Mouse (Mus musculus) midbrain, embryonic 14.5 days (tissue): ENCODE measurements around the gene Slc52a3. TPM values are rescaled to one million over a fixed set of nuclear protein-coding genes. Genes with fewer than 3 reads are reported as not detected.

ENCODE experiments used
- ATAC-seq: fragments of 200-750 bp; cut with Nextera tagmentation; 2 replicates; pipeline ENCODE4 v1.8.0; 2017; ENCODE audit warnings: moderate number of reproducible peaks, moderate library complexity; ENCODE audit not compliant: low FRiP score, low TSS enrichment
- DNase-seq: peaks from one replicate; pipeline ENCODE4 v3.0.0-alpha.2; 2015
- H3K27ac ChIP-seq: fragments of 300-500 bp; sonication (generic); replicated peaks from 2 replicates; pipeline ENCODE4 v1.5.1; 2014; ENCODE audit warnings: mild to moderate bottlenecking, low read depth, low read length, moderate library complexity
- H3K27me3 ChIP-seq: fragments of 300-500 bp; sonication (generic); 2 replicates; pipeline ENCODE4 v1.6.1; 2014; ENCODE audit warnings: low read length, control low read depth, mixed read lengths; ENCODE audit not compliant: control insufficient read depth, insufficient read depth
- H3K36me3 ChIP-seq: fragments of 300-500 bp; sonication (generic); 2 replicates; pipeline ENCODE4 v1.6.1; 2014; ENCODE audit warnings: low read length, control low read depth; ENCODE audit not compliant: control insufficient read depth, insufficient read depth
- H3K4me1 ChIP-seq: fragments of 300-500 bp; sonication (generic); 2 replicates; pipeline ENCODE4 v1.6.1; 2014; ENCODE audit warnings: mild to moderate bottlenecking, antibody characterized with exemption, low read length, control low read depth; ENCODE audit not compliant: control insufficient read depth, insufficient read depth
- H3K4me2 ChIP-seq: fragments of 300-500 bp; sonication (generic); 2 replicates; pipeline ENCODE4 v1.6.1; 2014; ENCODE audit warnings: mild to moderate bottlenecking, low read length, moderate library complexity
- H3K4me3 ChIP-seq: fragments of 300-500 bp; sonication (generic); replicated peaks from 2 replicates; pipeline ENCODE4 v1.5.1; 2014; ENCODE audit warnings: low read depth, low read length
- H3K9ac ChIP-seq: fragments of 300-500 bp; sonication (generic); replicated peaks from 2 replicates; pipeline ENCODE4 v1.6.1; 2014; ENCODE audit warnings: mild to moderate bottlenecking, low read length, moderate library complexity
- H3K9me3 ChIP-seq: fragments of 300-500 bp; sonication (generic); 2 replicates; pipeline ENCODE4 v1.6.1; 2016; ENCODE audit warnings: low read length, control low read depth, mixed read lengths; ENCODE audit not compliant: control insufficient read depth
- WGBS: fragments of 180-500 bp; shearing (Covaris S2); extraction: QIAGEN DNeasy Blood & Tissue Kit; methylation state at CpG from one replicate; pipeline ENCODE4 v1.1.7; 2014; 5-methylcytosine and 5-hydroxymethylcytosine counted together
- microRNA counts: library from miRNA; unstranded; fragments of <30 nt; microRNA quantifications from one replicate; lab custom pipeline; 2016
- microRNA-seq: library from miRNA; unstranded; fragments of <30 nt; microRNA quantifications from one replicate; pipeline ENCODE4, GENCODE M21; 2016
- polyA plus RNA-seq: library from polyadenylated mRNA; unstranded; fragments of >200 nt; fragmentation: Nextera tagmentation; extraction: Ambion mirVana; gene quantifications from 2 replicates; pipeline ENCODE4 v1.2.1, GENCODE M21; 2014

Gene Slc52a3
- polyA plus RNA-seq, 1 experiment from 2014 or later: 0.74 TPM

DNA sequence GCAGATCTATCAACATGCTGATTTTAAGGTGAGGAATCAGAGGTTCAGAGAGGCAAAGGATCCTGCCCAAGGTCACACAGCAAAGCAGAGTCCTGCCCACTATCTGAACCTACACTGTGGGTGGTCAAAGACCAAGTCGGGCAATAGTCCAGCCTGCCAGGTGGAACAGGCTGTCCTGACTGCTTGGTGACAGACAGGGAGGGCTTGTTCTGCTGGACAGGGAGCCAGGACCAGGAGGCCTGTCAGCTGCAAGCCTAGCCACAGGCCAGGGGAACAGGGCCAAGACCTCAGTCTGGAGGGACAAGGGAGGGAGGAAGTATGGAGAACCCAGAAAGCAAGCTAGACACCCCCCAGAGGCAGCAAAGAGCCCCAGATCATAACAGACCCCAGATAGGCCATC lies 59.1 kb downstream of the Slc52a3 start:
- Histone ChIP-seq H3K27ac (no peak overlapping the region), H3K9ac (no peak overlapping the region), H3K4me3 (no peak overlapping the region), H3K9me3 (no peaks in the 10 kb centered on the region), H3K4me1 (peaks cover 36% of the 10 kb centered on the region), H3K4me2 (no peak overlapping the region), H3K36me3 (no peaks in the 10 kb centered on the region), H3K27me3 (0 out of 2 replicates have a peak, but pooled peaks cover 5% of the 10 kb centered on the region)
- DNase-seq (no peak), ATAC-seq (no peak)
- WGBS: 74% methylated on average over 1 of the region's 1 CpGs

DNA sequence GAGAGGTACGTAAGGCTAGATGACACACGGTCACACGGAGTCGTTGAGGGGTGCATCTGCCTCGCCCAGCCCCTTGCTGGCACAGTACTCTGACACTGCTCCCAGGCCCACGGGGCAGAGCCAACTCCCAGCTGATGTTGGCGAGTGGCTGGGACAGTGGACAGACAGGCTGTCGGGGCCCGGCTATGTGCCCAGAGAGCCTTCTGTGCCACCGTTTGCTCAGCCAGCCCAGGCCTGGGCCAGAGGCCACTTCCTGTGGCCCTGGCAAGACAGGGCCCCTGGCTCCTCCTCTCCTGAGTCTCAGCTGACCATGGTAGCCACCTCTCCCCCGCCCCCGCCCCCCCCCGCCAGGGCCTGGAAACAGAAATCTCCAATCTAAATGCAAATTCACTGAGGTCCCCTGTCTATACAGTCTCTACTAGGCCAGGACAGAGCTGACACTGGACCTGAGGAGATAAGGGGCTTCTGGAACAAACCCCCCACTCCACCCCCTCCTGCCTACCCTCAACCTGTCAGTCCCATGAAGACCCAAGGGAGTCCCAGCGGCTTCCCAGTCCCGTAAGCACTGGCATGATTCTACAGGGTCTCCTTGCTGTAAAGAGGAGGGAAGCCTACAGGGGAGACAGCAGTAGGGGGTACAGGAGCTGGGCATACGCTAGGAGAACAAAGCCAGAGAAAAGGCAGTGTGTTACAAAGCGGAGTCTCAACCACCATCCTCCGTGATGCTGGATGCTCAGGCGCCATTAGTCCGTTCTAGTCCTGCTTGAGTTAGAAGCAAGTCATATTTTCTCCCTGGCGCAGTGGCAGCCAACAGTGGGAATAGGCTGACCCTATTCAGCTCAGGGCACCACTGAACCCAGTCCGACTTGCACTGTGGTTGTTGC lies 60.3 kb downstream of the Slc52a3 start:
- DNase-seq (peak; percentile 52), ATAC-seq (peak; percentile 72)
- no peak overlapping the region for H3K4me2 ChIP-seq
- H3K27ac ChIP-seq: peak overlapping the region; percentile 70
- no peaks in the 10 kb centered on the region for H3K36me3 ChIP-seq
- 0 out of 2 replicates have a peak, but pooled peaks cover 5% of the 10 kb centered on the region for H3K27me3 ChIP-seq
- H3K4me1 ChIP-seq: peaks cover 24% of the 10 kb centered on the region
- no peak overlapping the region; the same call in 1 of the 2 replicates for H3K9ac ChIP-seq
- 53% methylated on average over 21 of the region's 22 CpGs for WGBS
- no peaks in the 10 kb centered on the region for H3K9me3 ChIP-seq
- no peak overlapping the region for H3K4me3 ChIP-seq

DNA sequence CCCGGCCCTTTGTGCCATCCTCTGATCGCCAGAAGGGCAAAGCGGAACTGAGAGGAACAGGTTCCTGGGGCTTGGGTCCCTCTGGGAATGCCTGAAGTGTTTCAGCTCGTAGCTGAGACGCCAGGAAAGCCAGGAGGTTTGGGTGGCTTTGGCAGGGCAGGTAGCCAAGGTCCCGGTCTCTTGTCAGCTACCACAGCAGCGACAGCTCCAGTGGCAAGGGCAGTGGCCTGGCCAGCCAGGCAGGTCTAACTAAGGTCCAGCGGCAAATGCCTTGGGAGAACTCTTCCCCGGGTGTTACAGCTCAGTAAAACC lies 60.9 kb downstream of the Slc52a3 start:
- Histone ChIP-seq H3K27ac (peak overlapping the region; percentile 70), H3K27me3 (0 out of 2 replicates have a peak, but pooled peaks cover 5% of the 10 kb centered on the region)

More for the DNA sequence above, 60.9 kb downstream of the Slc52a3 start:
- H3K4me1 ChIP-seq: peaks cover 18% of the 10 kb centered on the region
- H3K9me3 ChIP-seq: no peaks in the 10 kb centered on the region
- H3K4me2 ChIP-seq: no peak overlapping the region
- no peak for DNase-seq
- H3K4me3 ChIP-seq: no peak overlapping the region
- WGBS: 65% methylated on average over 9 of the region's 9 CpGs
- no peak overlapping the region for H3K9ac ChIP-seq
- ATAC-seq: no peak
- no peaks in the 10 kb centered on the region for H3K36me3 ChIP-seq

MicroRNA genes within 50 kb of the gene (microRNA counts, 519-probe panel; counts per million panel counts)
- microRNA mmu-miR-1953 (lab: Ali Mortazavi, UCI): not detected

Small RNA genes within 50 kb of the gene (microRNA-seq; reads per million reads assigned to microRNA genes)
- 0.73 reads per million for gene Mir1953

Other genes with a start within 250 kb of the Slc52a3 start
- 0.32 TPM in 2 replicates for gene Rspo4, start 153.6 kb upstream of the Slc52a3 start, polyA plus RNA-seq
- 0.17 TPM in 1 of 2 replicates, not detected in the other for gene Angpt4, start 85.3 kb upstream of the Slc52a3 start, polyA plus RNA-seq
- 55.8 and 67.5 TPM in 2 replicates for gene Fam110a, start 16.3 kb upstream of the Slc52a3 start, polyA plus RNA-seq
- 16.4 and 18.4 TPM in 2 replicates for gene Scrt2, start 85.0 kb downstream of the Slc52a3 start, polyA plus RNA-seq
- 11.5 and 17.4 TPM in 2 replicates for gene Srxn1, start 109.0 kb downstream of the Slc52a3 start, polyA plus RNA-seq
- 0.76 and 0.96 TPM in 2 replicates for gene Tcf15, start 147.1 kb downstream of the Slc52a3 start, polyA plus RNA-seq
- gene Csnk2a1, start 230.3 kb downstream of the Slc52a3 start, polyA plus RNA-seq: 164 and 229 TPM in 2 replicates